Mouse (Mus musculus) sigmoid colon, adult 10 weeks (tissue): Measurements from ENCODE around the gene Thada. TPM values are rescaled to one million over a fixed set of nuclear protein-coding genes. Genes with fewer than 3 reads are reported as not detected.

Experiments used
- polyA plus RNA-seq: library from polyadenylated mRNA; stranded (reverse); fragments of 350-450 nt; fragmentation: Illumina TruSeq; extraction: RNeasy Lipid Tissue Mini Kit (QIAGEN cat#74804); gene quantifications from one replicate; pipeline ENCODE4 v1.2.3, GENCODE M21; 2014; ENCODE audit warnings: low read depth, low replicate concordance

Gene Thada
- polyA plus RNA-seq = 5.8 TPM

DNA sequence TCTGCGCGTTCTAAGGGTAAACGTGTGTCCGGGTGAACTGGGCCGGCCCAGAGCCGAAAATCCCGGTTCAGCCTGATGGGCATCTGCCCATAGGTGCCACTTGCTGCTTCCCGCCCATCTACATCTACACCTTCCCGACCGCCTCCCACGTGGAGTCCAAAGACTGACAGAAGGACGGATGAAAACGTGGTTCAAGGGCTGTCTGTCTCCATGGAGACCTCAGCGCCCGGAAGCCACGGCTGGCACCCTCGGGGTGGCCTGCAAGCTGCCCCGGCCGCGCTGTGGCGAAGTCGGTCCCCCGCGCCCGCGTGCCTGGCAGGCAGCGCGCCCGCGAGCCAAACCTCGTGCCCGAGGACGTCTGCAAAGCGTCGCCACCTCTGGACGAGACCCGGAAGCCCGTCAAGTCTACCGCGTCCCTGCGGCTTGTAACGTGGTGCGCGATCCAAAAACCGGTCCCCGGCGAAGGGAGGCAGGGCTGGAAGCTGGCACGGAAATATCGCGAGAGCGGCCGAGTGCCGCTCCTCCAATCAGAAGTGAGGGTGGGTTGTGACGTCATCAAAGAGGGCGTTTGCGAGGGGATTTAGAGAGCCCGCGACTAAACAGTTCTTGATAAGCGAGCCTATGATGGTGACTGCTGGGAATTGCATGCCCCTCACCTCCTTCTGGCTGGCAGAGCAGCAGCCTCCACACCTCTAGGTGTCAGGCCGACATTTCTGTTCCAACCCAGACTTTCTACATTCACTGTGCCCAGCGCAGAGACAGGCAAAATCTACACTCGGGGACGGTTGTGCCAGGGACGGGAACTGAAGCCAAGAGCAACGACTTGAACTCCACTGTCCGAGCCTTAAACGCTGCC, at the start of gene Thada:
TSS of gene Thada (minus strand) at position 453 of the 856 bp plus-strand sequence.

DNA sequence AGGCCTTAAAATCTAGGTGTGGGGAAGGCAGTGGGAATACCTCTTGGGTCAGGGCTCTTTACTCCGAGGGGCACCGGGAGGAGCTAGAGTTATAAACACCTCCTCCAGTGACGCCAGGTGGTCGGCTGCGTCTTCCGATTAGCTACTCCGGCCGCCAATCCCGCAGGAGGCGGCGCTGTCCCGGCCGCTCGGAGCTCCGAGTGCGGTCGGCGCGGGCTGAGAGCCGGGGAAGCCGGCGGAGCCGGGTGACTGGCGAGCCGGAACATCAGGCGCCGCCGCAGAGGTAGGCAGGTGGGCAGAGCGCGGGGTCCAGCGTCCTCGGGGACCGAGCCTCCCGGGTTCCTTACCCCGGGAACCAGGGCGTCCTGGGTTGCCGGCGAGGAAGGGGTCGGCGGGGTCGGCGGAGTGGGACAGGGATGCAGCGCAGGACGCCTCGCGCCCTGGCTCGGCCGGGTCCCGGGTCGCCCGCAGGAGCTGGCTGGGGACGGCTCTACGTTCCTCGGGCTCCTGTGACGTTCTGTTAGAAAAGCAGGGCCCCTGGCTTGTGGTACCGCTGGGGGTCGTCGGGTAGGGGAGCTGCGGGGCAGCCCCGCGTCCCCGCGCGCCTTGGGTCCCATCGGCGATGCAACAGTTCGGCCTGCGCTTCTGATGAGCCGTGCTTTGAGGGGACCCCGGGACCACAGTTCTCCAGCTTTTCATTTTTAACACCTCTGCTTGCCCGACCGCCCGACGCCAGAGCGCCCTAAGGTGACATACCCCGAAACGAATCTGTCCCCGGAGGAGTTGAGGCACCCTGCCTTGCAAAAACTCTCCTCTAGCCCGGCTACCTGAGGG, 45.9 kb upstream of the Thada start, which contains the start of gene Plekhh2:
TSS of gene Plekhh2 (plus strand) at position 214 of the 834 bp plus-strand sequence.

DNA sequence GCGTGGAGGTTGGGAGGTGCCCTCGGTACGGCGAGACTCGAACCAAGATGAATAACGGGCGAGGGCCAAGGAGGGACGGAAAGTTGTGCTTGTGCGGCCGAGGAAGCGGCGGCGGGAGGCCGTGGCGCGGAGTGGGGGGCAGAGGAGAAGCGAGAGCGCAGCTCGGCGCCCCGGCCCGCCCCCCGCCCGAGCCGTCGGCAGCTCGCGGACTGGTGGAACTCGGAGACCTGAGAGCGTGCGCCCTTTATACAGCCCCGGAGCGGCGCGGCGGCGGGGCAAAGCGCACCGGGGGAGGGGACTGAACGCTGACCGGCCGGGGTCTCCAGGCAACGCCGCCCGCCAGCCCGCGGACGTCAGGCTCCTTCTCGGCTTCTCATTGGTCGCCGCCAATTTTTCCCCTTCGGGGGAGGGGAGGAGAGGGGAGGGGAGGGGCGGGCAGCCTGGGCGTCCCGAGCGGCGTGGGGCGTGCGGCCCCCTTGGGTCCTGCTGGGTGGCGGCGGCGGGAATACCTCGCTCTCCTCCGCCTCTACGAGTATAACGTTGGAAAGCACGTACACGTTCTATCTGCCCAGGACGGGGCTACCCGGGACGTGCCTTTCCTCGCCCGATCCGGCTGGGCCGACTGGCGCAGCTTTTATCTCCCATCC, 278.2 kb downstream of the Thada start, which contains the start of gene Zfp36l2:
TSS of gene Zfp36l2 (minus strand) at position 221 of the 647 bp plus-strand sequence.

Other genes with a start within 250 kb of the Thada start
- 9.7 TPM for gene Plekhh2, start 45.7 kb upstream of the Thada start, polyA plus RNA-seq
- 8.3 TPM for gene Dync2li1, start 160.3 kb upstream of the Thada start, polyA plus RNA-seq
- gene Abcg8, start 210.1 kb upstream of the Thada start, polyA plus RNA-seq = 1.7 TPM
- 7.4 TPM for gene Abcg5, start 216.8 kb upstream of the Thada start, polyA plus RNA-seq